ENCODE assay signal across 13 mouse cellular contexts in genomic region chr7:29370031-29370430, GRCm38 (mm10).
A peak's percentile ranks its signal among the peaks of the same experiment; 100 is the strongest.
DNase-seq lines count a peak whose midpoint lies in the region; ATAC-seq and TF ChIP-seq lines count a peak whose summit lies in the region.
"Had no signal": no experiment of that assay in that cellular context is flagged by ENCODE, and none has a peak within 500 bp of the region (broad histone marks: within the 10 kb centered on the region; RNA-seq: fewer than 3 reads in every experiment).

No protein-coding gene starts in this region.

- H3K4me3 ChIP-seq in kidney, postnatal 0 days (replicated peaks; ENCODE audit: low read depth, low read length) = no peak overlapping the region
- H3K4me3 ChIP-seq in CH12.LX (replicated peaks in 1 of 3; ENCODE audit: low read depth in 2 of 3, low read length in 2 of 3, poor library complexity in 1 of 3) = no peak overlapping the region
- H3K4me3 ChIP-seq in limb, embryonic 14.5 days (replicated peaks; ENCODE audit: low read length) = no peak overlapping the region
- H3K4me3 ChIP-seq: hindbrain, embryonic 15.5 days; limb, embryonic 13.5 days; megakaryocyte, embryonic 14.5 days; neural tube, embryonic 15.5 days had no signal

- H3K9me3 ChIP-seq in kidney, postnatal 0 days (replicated peaks; ENCODE audit: low read length) = no peaks in the 10 kb centered on the region
- no peaks in the 10 kb centered on the region for H3K9me3 ChIP-seq in CH12.LX (replicated peaks; ENCODE audit: low read length)
- no peaks in the 10 kb centered on the region for H3K9me3 ChIP-seq in limb, embryonic 14.5 days (ENCODE audit: control insufficient read depth, low read length)
- H3K9me3 ChIP-seq: hindbrain, embryonic 15.5 days; limb, embryonic 13.5 days; megakaryocyte, embryonic 14.5 days; neural tube, embryonic 15.5 days had no signal

- H3K27ac ChIP-seq in kidney, postnatal 0 days = no peak overlapping the region
- H3K27ac ChIP-seq in CH12.LX (ENCODE audit: insufficient read depth, low read depth) = no peak overlapping the region
- H3K27ac ChIP-seq in limb, embryonic 14.5 days (replicated peaks; ENCODE audit: low read depth, low read length) = no peak overlapping the region
- H3K27ac ChIP-seq: hindbrain, embryonic 15.5 days; limb, embryonic 13.5 days had no signal

- no peak overlapping the region for H3K9ac ChIP-seq in kidney, postnatal 0 days (ENCODE audit: low read depth, low read length)
- no peak overlapping the region for H3K9ac ChIP-seq in CH12.LX (ENCODE audit: insufficient read depth, low read depth)
- H3K9ac ChIP-seq in limb, embryonic 14.5 days (ENCODE audit: low read depth, low read length, severe bottlenecking) = no peak overlapping the region
- H3K9ac ChIP-seq: hindbrain, embryonic 15.5 days; limb, embryonic 13.5 days; neural tube, embryonic 15.5 days had no signal

- TF ChIP-seq CTCF in kidney, postnatal 0 days (IDR thresholded peaks at IDR 0.05; ENCODE audit: low read depth) = peak; percentile 28; the same call in 1 of the 2 replicates
- TF ChIP-seq CTCF in CH12.LX (conservative IDR thresholded peaks at IDR 0.05 in 1 of 2, IDR thresholded peaks at IDR 0.05 in 1 of 2; ENCODE audit: low read depth in 2 of 2, low read length in 2 of 2) = peak in 1 of 2 experiments; percentile 57; a peak in 2 of 4 replicates

- ATAC-seq in kidney, postnatal 0 days (replicated peaks; ENCODE audit: low FRiP score, low read depth) = no peak
- ATAC-seq in limb, embryonic 14.5 days (ENCODE audit: low FRiP score, low read depth) = no peak

- H3K36me3 ChIP-seq in kidney, postnatal 0 days (ENCODE audit: insufficient read depth, low read length) = 0 out of 2 replicates have a peak, but pooled peaks cover 4% of the 10 kb centered on the region
- peaks cover 0 to 41% of the 10 kb centered on the region in 2 experiments for H3K36me3 ChIP-seq in CH12.LX (replicated peaks in 1 of 2; ENCODE audit: control insufficient read depth in 1 of 2, insufficient read depth in 1 of 2, low read length in 1 of 2)
- H3K36me3 ChIP-seq in limb, embryonic 14.5 days (ENCODE audit: control insufficient read depth, insufficient read depth, low read length) = peaks cover 35% of the 10 kb centered on the region

- no peaks in the 10 kb centered on the region for H3K4me1 ChIP-seq in kidney, postnatal 0 days (replicated peaks; ENCODE audit: insufficient read depth, low read length)
- no peaks in the 10 kb centered on the region for H3K4me1 ChIP-seq in CH12.LX (ENCODE audit: control insufficient read depth in 1 of 2, insufficient read depth in 2 of 2)
- H3K4me1 ChIP-seq in limb, embryonic 14.5 days (ENCODE audit: control insufficient read depth, insufficient read depth, low read length) = no peaks in the 10 kb centered on the region

- no peak overlapping the region for H3K4me2 ChIP-seq in kidney, postnatal 0 days (ENCODE audit: low read length)
- H3K4me2 ChIP-seq in CH12.LX (ENCODE audit: insufficient read depth, low read depth, poor library complexity, severe bottlenecking) = no peak overlapping the region
- H3K4me2 ChIP-seq in limb, embryonic 14.5 days (replicated peaks; ENCODE audit: low read depth, low read length, severe bottlenecking) = no peak overlapping the region
- H3K4me2 ChIP-seq: hindbrain, embryonic 15.5 days; limb, embryonic 13.5 days; neural tube, embryonic 15.5 days had no signal

- dilution Hi-C loops in CH12.LX (cut with MboI; ENCODE audit: extremely low pct_ligation_motif_present, extremely low pct_unique_long_range_greater_than_20kb, low sequenced_read_pairs) = no loop called here

- in situ Hi-C loops in CH12.LX (cut with MboI; ENCODE audit: low pct_ligation_motif_present, low pct_unique_long_range_greater_than_20kb, low sequenced_read_pairs) = no loop called here

- no peak for TF ChIP-seq POLR2A in CH12.LX (IDR thresholded peaks at IDR 0.05; ENCODE audit: low read depth, low read length)
- no peak for TF ChIP-seq POLR2A in limb, embryonic 14.5 days (IDR thresholded peaks at IDR 0.05; ENCODE audit: borderline replicate concordance, extremely low read depth, insufficient read depth, insufficient read length)

- 78% methylated on average over 6 of the region's 6 CpGs for WGBS in kidney, postnatal 0 days
- 54% methylated on average over 6 of the region's 6 CpGs for WGBS in limb, embryonic 14.5 days

- H3K27me3 ChIP-seq in kidney, postnatal 0 days (ENCODE audit: insufficient read depth, low read length) = no peaks in the 10 kb centered on the region
- no peaks in the 10 kb centered on the region for H3K27me3 ChIP-seq in CH12.LX (replicated peaks)
- no peaks in the 10 kb centered on the region for H3K27me3 ChIP-seq in limb, embryonic 14.5 days (ENCODE audit: control insufficient read depth, insufficient read depth, low read length)
- H3K27me3 ChIP-seq: hindbrain, embryonic 15.5 days; limb, embryonic 13.5 days; megakaryocyte, embryonic 14.5 days; neural tube, embryonic 15.5 days had no signal

- TF ChIP-seq RAD21 in CH12.LX (IDR thresholded peaks at IDR 0.05; ENCODE audit: low read depth, low read length) = peak; percentile 18

- no peak for DNase-seq in kidney, postnatal 0 days (ENCODE audit: low spot score)
- no peak for DNase-seq in kidney, postnatal 25 days
- peak; percentile 24 for DNase-seq in 416B (ENCODE audit: low read depth)
- DNase-seq in CH12.LX (ENCODE audit: extremely low read depth) = peak; percentile 11
- DNase-seq in limb, embryonic 14.5 days (ENCODE audit: low spot score) = peak; percentile 33
- no peak for DNase-seq in layer of hippocampus, adult 18-20 months (ENCODE audit: low spot score in 2 of 2)
- no peak for DNase-seq in adrenal gland, postnatal 25 days
- DNase-seq: cerebellum, postnatal 14 days; kidney, postnatal 4 days had no signal

- no peaks in the 10 kb centered on the region for H3K79me2 ChIP-seq in CH12.LX (replicated peaks; ENCODE audit: control insufficient read depth, extremely low read depth, insufficient read depth, poor library complexity, severe bottlenecking)

- no peak for TF ChIP-seq EP300 in CH12.LX (IDR thresholded peaks at IDR 0.05; ENCODE audit: low read length)

TF ChIP-seq in CH12.LX, 34 proteins besides CTCF, POLR2A, EP300 and RAD21:
- TF ChIP-seq KAT2A (IDR thresholded peaks at IDR 0.05; ENCODE audit: insufficient replicate concordance, low read length) (no peak), SMC3 (IDR thresholded peaks at IDR 0.05; ENCODE audit: low read depth, low read length) (peak; percentile 19)

Comparison
In these comparisons a context has a peak if more than half of its experiments do, and no peak if none do; other contexts are left out.
1. DNase-seq: peak in 416B (single experiment), CH12.LX (single experiment) and limb, embryonic 14.5 days (single experiment); none in kidney, postnatal 0 days (single experiment), kidney, postnatal 25 days (0 of 2), layer of hippocampus, adult 18-20 months (0 of 2) and adrenal gland, postnatal 25 days (single experiment).